Comparison of ENCODE assay signal across 8 mouse cellular contexts in genomic region chr19:9082191-9083009, GRCm38 (mm10). TPM values are rescaled to one million over a fixed set of nuclear protein-coding genes. Genes with fewer than 3 reads are reported as not detected.
DNase-seq lines count a peak whose midpoint lies in the region; ATAC-seq and TF ChIP-seq lines count a peak whose summit lies in the region.

No protein-coding gene starts in this region.

- no peaks in the 10 kb centered on the region for H3K9me3 ChIP-seq in embryonic facial prominence, embryonic 15.5 days (replicated peaks)
- H3K9me3 ChIP-seq in heart, embryonic 12.5 days (replicated peaks) = no peaks in the 10 kb centered on the region
- H3K9me3 ChIP-seq in kidney, embryonic 16.5 days (ENCODE audit: low read length) = no peaks in the 10 kb centered on the region

- no peak overlapping the region for H3K4me3 ChIP-seq in bone marrow, adult 2 months (replicated peaks; ENCODE audit: control insufficient read depth, low read depth, low read length)
- peak overlapping the region; percentile 15; the same call in 1 of the 2 replicates for H3K4me3 ChIP-seq in embryonic facial prominence, embryonic 15.5 days (replicated peaks)
- H3K4me3 ChIP-seq in heart, embryonic 12.5 days = peak overlapping the region; percentile 18
- peak overlapping the region; percentile 7 for H3K4me3 ChIP-seq in kidney, embryonic 16.5 days (ENCODE audit: low read length)
- no peak overlapping the region for H3K4me3 ChIP-seq in liver, adult 2 months (ENCODE audit: insufficient read depth, low read depth, low read length)

- H3K4me1 ChIP-seq in bone marrow, adult 2 months (ENCODE audit: control insufficient read depth, insufficient read depth, low read length) = no peaks in the 10 kb centered on the region
- peaks cover 21% of the 10 kb centered on the region for H3K4me1 ChIP-seq in embryonic facial prominence, embryonic 15.5 days
- H3K4me1 ChIP-seq in heart, embryonic 12.5 days (replicated peaks) = peaks cover 24% of the 10 kb centered on the region
- H3K4me1 ChIP-seq in kidney, embryonic 16.5 days (ENCODE audit: insufficient read depth, low read length) = peaks cover 10% of the 10 kb centered on the region; the same call in 1 of the 2 replicates
- H3K4me1 ChIP-seq in liver, adult 2 months (ENCODE audit: control insufficient read depth, insufficient read depth, low read length) = peaks cover 6% of the 10 kb centered on the region; the same call in 1 of the 2 replicates

- 0 out of 2 replicates have a peak overlapping the region, but pooled peaks have one; percentile 1 for H3K9ac ChIP-seq in embryonic facial prominence, embryonic 15.5 days
- H3K9ac ChIP-seq in heart, embryonic 12.5 days = peak overlapping the region; percentile 38; the same call in 1 of the 2 replicates
- peak overlapping the region; percentile 53 for H3K9ac ChIP-seq in kidney, embryonic 16.5 days (replicated peaks; ENCODE audit: low read length)
- no peak overlapping the region for H3K9ac ChIP-seq in liver, adult 2 months (ENCODE audit: low read depth, low read length)

- TF ChIP-seq POLR2A in bone marrow, adult 2 months (IDR thresholded peaks at IDR 0.05; ENCODE audit: borderline replicate concordance, control insufficient read depth, low read depth, low read length) = peak; percentile 38; the same call in 1 of the 2 replicates
- TF ChIP-seq POLR2A in liver, adult 2 months (IDR thresholded peaks at IDR 0.05; ENCODE audit: extremely low read depth, insufficient read depth, low read length) = no peak

- WGBS in bone marrow, adult 2 months = 22% methylated on average over 23 of the region's 23 CpGs
- 16% methylated on average over 23 of the region's 23 CpGs for WGBS in embryonic facial prominence, embryonic 15.5 days
- WGBS in heart, embryonic 12.5 days = 18% methylated on average over 23 of the region's 23 CpGs
- WGBS in kidney, embryonic 16.5 days = 13% methylated on average over 23 of the region's 23 CpGs
- WGBS in liver, adult 2 months = 18% methylated on average over 23 of the region's 23 CpGs

- peak; percentile 89 for TF ChIP-seq CTCF in bone marrow, adult 2 months (IDR thresholded peaks at IDR 0.05; ENCODE audit: control insufficient read depth, insufficient read depth, low read length)
- peak; percentile 97 for TF ChIP-seq CTCF in liver, adult 2 months (IDR thresholded peaks at IDR 0.05; ENCODE audit: low read depth, low read length)

- no peaks in the 10 kb centered on the region for H3K27me3 ChIP-seq in embryonic facial prominence, embryonic 15.5 days
- no peaks in the 10 kb centered on the region for H3K27me3 ChIP-seq in heart, embryonic 12.5 days (replicated peaks)
- no peaks in the 10 kb centered on the region for H3K27me3 ChIP-seq in kidney, embryonic 16.5 days (ENCODE audit: insufficient read depth, low read length)
- H3K27me3 ChIP-seq in liver, adult 2 months (ENCODE audit: control insufficient read depth, insufficient read depth, low read length) = no peaks in the 10 kb centered on the region

- peak overlapping the region; percentile 36 for H3K4me2 ChIP-seq in embryonic facial prominence, embryonic 15.5 days (replicated peaks)
- H3K4me2 ChIP-seq in heart, embryonic 12.5 days = peak overlapping the region; percentile 51
- peak overlapping the region; percentile 47 for H3K4me2 ChIP-seq in kidney, embryonic 16.5 days (replicated peaks; ENCODE audit: low read depth, low read length)

- no peak overlapping the region for H3K27ac ChIP-seq in bone marrow, adult 2 months (ENCODE audit: control insufficient read depth, insufficient read depth, low read depth, low read length, poor library complexity)
- H3K27ac ChIP-seq in embryonic facial prominence, embryonic 15.5 days (replicated peaks) = 0 out of 2 replicates have a peak overlapping the region, but pooled peaks have one; percentile 31
- no peak overlapping the region for H3K27ac ChIP-seq in heart, embryonic 12.5 days (ENCODE audit: poor library complexity, severe bottlenecking)
- H3K27ac ChIP-seq in kidney, embryonic 16.5 days (ENCODE audit: low read length) = no peak overlapping the region
- no peak overlapping the region for H3K27ac ChIP-seq in liver, adult 2 months (replicated peaks; ENCODE audit: insufficient read depth, low read depth, low read length)

- DNase-seq in A20 (ENCODE audit: low read depth, low spot score) = peak; percentile 87
- no peak for DNase-seq in liver, adult 2 months (ENCODE audit: extremely low read depth, low read depth, low spot score)
- DNase-seq in spleen, postnatal 36 days (ENCODE audit: low spot score in 2 of 2) = peak; percentile 71 to 80

- H3K36me3 ChIP-seq in embryonic facial prominence, embryonic 15.5 days = no peaks in the 10 kb centered on the region
- no peaks in the 10 kb centered on the region for H3K36me3 ChIP-seq in heart, embryonic 12.5 days
- no peaks in the 10 kb centered on the region for H3K36me3 ChIP-seq in kidney, embryonic 16.5 days (ENCODE audit: insufficient read depth, low read length)
- no peaks in the 10 kb centered on the region for H3K36me3 ChIP-seq in liver, adult 2 months (ENCODE audit: control insufficient read depth, insufficient read depth, low read length)

- H3K79me2 ChIP-seq in liver, adult 2 months (ENCODE audit: control insufficient read depth, insufficient read depth, low read length) = no peaks in the 10 kb centered on the region

- peak; percentile 91 for ATAC-seq in embryonic facial prominence, embryonic 15.5 days (ENCODE audit: insufficient number of reproducible peaks, low FRiP score, low TSS enrichment, low read depth)
- ATAC-seq in heart, embryonic 12.5 days (ENCODE audit: insufficient number of reproducible peaks, low FRiP score) = peak; percentile 87
- ATAC-seq in kidney, embryonic 16.5 days (ENCODE audit: low FRiP score, low TSS enrichment) = peak; percentile 96
- ATAC-seq in monocyte, adult 5-6 weeks (replicated peaks; ENCODE audit: insufficient number of reproducible peaks, low FRiP score, low TSS enrichment, poor library complexity, severe bottlenecking) = peak; percentile 91

RNA-seq across cellular contexts. Expression of gene Scgb1a1, which starts 5.4 kb away (rescaled TPM):
- 37.7 TPM in 1 of 2 replicates, not detected in the other for polyA plus RNA-seq in bone marrow, adult 2 months (2011; ENCODE audit: insufficient read depth, insufficient read length, low replicate concordance, missing spikeins)
- polyA plus RNA-seq in embryonic facial prominence, embryonic 15.5 days (2015; fragmentation: Nextera tagmentation; extraction: Ambion mirVana) = 1.3 and 1.4 TPM in 2 replicates
- not detected in 2 replicates for polyA plus RNA-seq in heart, embryonic 12.5 days (2016; fragmentation: Nextera tagmentation; extraction: Ambion mirVana)
- 0.76 TPM in 1 of 2 replicates, not detected in the other for polyA plus RNA-seq in kidney, embryonic 16.5 days (2015; fragmentation: Nextera tagmentation; extraction: Ambion mirVana)
- total RNA-seq in liver, adult 2 months (2014; rRNA removed) = not detected in 2 replicates
- polyA plus RNA-seq in liver, adult 2 months (2012; rRNA removed) = 1.4 and 1.6 TPM in 2 replicates
- total RNA-seq in monocyte, adult 5-6 weeks (2017) = not detected in 3 replicates

RNA-seq across cellular contexts. Expression of gene Asrgl1, which starts 53.0 kb away (rescaled TPM):
- polyA plus RNA-seq in bone marrow, adult 2 months (2011; ENCODE audit: insufficient read depth, insufficient read length, low replicate concordance, missing spikeins) = 8.9 and 12.4 TPM in 2 replicates
- 12.0 and 14.1 TPM in 2 replicates for polyA plus RNA-seq in embryonic facial prominence, embryonic 15.5 days (2015; fragmentation: Nextera tagmentation; extraction: Ambion mirVana)
- 11.3 and 14.1 TPM in 2 replicates for polyA plus RNA-seq in heart, embryonic 12.5 days (2016; fragmentation: Nextera tagmentation; extraction: Ambion mirVana)
- polyA plus RNA-seq in kidney, embryonic 16.5 days (2015; fragmentation: Nextera tagmentation; extraction: Ambion mirVana) = 15.0 and 15.1 TPM in 2 replicates
- 5.7 and 7.6 TPM in 2 replicates for total RNA-seq in liver, adult 2 months (2014; rRNA removed)
- polyA plus RNA-seq in liver, adult 2 months (2012; rRNA removed) = 1.7 and 2.0 TPM in 2 replicates
- total RNA-seq in monocyte, adult 5-6 weeks (2017) = 6.1 to 14.4 TPM (median 7.8 TPM) in 3 replicates

Comparison
In these comparisons a context has a peak if more than half of its experiments do, and no peak if none do; other contexts are left out.
1. H3K4me3 ChIP-seq: peak in embryonic facial prominence, embryonic 15.5 days (single experiment), heart, embryonic 12.5 days (single experiment) and kidney, embryonic 16.5 days (single experiment); none in bone marrow, adult 2 months (single experiment) and liver, adult 2 months (single experiment).
2. Peak in every context shown above with its lines, with median percentiles within 50 percentile points of each other: ATAC-seq and H3K4me2 ChIP-seq.